Mouse (Mus musculus): ENCODE data around the gene Rpa2. TPM values are rescaled to one million over a fixed set of nuclear protein-coding genes. Genes with fewer than 3 reads are reported as not detected.
"Not testable (repeated sequence)": the region's sequence is repeated elsewhere in the genome, so short reads cannot be mapped to it uniquely, and the experiment has no call there.

Rpa2 gene
- polyA plus RNA-seq, 1 experiment = 52.3 TPM

DNA sequence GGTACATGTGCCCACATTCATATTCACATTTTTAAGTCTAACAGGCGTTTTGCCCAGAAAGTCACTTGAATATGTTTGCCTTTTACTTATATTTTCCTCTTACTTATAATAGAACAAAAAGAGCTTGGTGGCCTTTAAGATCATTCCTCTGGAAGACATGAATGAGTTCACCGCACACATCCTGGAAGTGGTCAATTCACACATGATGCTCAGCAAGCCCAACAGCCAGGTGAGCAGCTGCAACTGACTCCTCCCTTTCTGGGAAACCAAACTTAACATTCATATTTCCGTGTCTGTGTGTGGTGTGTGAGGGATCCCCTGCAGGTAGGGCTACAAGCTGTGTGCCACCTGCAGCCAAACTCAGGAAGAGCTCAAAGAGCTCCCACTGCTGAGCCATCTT, 6.8 kb downstream of the Rpa2 start:
- 78% methylated on average over 3 of the region's 3 CpGs for WGBS
- no peak overlapping the region for H3K4me3 ChIP-seq (replicated peaks; ENCODE audit: control insufficient read depth, low read depth, low read length)

DNA sequence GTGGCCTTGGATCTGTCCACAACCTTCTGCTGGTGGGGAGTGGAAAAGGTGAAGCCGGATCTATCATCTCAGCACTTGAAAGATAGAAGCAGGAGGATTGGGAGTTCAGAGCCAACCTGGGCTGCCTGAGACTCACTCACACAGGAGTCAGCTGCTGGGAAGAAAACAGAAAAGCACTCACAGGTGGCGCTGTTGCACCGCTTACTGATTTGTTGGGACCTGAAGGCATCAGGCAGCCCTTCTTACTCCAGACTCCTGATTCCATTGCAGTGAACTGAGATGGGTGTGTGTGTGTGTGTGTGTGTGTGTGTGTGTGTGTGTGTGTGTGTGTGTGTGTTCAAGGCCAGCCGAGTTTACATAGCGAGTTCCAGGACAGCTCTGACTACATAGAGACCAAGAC, 8.6 kb downstream of the Rpa2 start:
- WGBS = 72% methylated on average over 5 of the region's 5 CpGs
- Histone ChIP-seq H3K4me3 (replicated peaks; ENCODE audit: control insufficient read depth, low read depth, low read length) (no peak overlapping the region), H3K27ac (ENCODE audit: control insufficient read depth, insufficient read depth, low read depth, low read length, poor library complexity) (no peak overlapping the region), H3K4me1 (ENCODE audit: control insufficient read depth, insufficient read depth, low read length) (no peaks in the 10 kb centered on the region; the same call in 1 of the 2 replicates)
- no peak for TF ChIP-seq POLR2A (IDR thresholded peaks at IDR 0.05; ENCODE audit: borderline replicate concordance, control insufficient read depth, low read depth, low read length)
- TF ChIP-seq CTCF (IDR thresholded peaks at IDR 0.05; ENCODE audit: control insufficient read depth, insufficient read depth, low read length) = peak; percentile 89

More for the DNA sequence above, 6.8 kb downstream of the Rpa2 start:
- TF ChIP-seq POLR2A (IDR thresholded peaks at IDR 0.05; ENCODE audit: borderline replicate concordance, control insufficient read depth, low read depth, low read length) = no peak
- TF ChIP-seq CTCF (IDR thresholded peaks at IDR 0.05; ENCODE audit: control insufficient read depth, insufficient read depth, low read length) = no peak
- Histone ChIP-seq H3K27ac (ENCODE audit: control insufficient read depth, insufficient read depth, low read depth, low read length, poor library complexity) (no peak overlapping the region), H3K4me1 (ENCODE audit: control insufficient read depth, insufficient read depth, low read length) (no peaks in the 10 kb centered on the region; the same call in 1 of the 2 replicates)

GRCm38 (mm10) chr4:132778562-132779201, 10.6 kb downstream of the Rpa2 start:
- Histone ChIP-seq H3K4me1 (ENCODE audit: control insufficient read depth, insufficient read depth, low read length) (no peaks in the 10 kb centered on the region; the same call in 1 of the 2 replicates), H3K27ac (ENCODE audit: control insufficient read depth, insufficient read depth, low read depth, low read length, poor library complexity) (peak overlapping the region; percentile 11; the same call in 1 of the 2 replicates), H3K4me3 (replicated peaks; ENCODE audit: control insufficient read depth, low read depth, low read length) (no peak overlapping the region)
- TF ChIP-seq POLR2A (IDR thresholded peaks at IDR 0.05; ENCODE audit: borderline replicate concordance, control insufficient read depth, low read depth, low read length) (no peak), CTCF (IDR thresholded peaks at IDR 0.05; ENCODE audit: control insufficient read depth, insufficient read depth, low read length) (no peak)
- 88% methylated on average over 6 of the region's 6 CpGs for WGBS

DNA sequence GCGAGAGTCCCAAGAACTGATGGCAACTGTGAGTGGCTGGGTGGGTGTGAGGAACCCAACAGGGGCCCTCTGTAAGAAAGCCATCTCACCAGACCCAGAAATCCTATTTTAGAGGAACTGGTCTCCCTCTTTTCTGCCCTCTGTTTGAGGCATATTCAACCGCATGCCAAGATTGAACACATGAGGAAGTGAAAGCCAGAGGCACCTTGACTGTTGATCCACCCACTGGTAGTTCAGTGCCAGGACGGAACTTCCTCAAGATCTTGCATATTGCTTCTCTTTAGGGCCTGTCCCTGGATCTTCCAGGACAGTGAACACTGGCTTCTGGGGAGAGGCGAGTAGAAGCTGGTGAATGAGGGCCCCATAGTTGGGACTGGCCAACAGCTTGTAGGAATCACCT, 12.2 kb downstream of the Rpa2 start:
- H3K27ac ChIP-seq (ENCODE audit: control insufficient read depth, insufficient read depth, low read depth, low read length, poor library complexity) = peak overlapping the region; percentile 36
- TF ChIP-seq POLR2A (IDR thresholded peaks at IDR 0.05; ENCODE audit: borderline replicate concordance, control insufficient read depth, low read depth, low read length) (no peak), CTCF (IDR thresholded peaks at IDR 0.05; ENCODE audit: control insufficient read depth, insufficient read depth, low read length) (no peak)
- no peaks in the 10 kb centered on the region; the same call in 1 of the 2 replicates for H3K4me1 ChIP-seq (ENCODE audit: control insufficient read depth, insufficient read depth, low read length)
- H3K4me3 ChIP-seq (replicated peaks; ENCODE audit: control insufficient read depth, low read depth, low read length) = no peak overlapping the region
- WGBS = 36% methylated on average over 4 of the region's 4 CpGs

GRCm38 (mm10) chr4:132783732-132784131, 15.6 kb downstream of the Rpa2 start:
- Histone ChIP-seq H3K27ac (ENCODE audit: control insufficient read depth, insufficient read depth, low read depth, low read length, poor library complexity) (no peak overlapping the region), H3K4me3 (replicated peaks; ENCODE audit: control insufficient read depth, low read depth, low read length) (no peak overlapping the region), H3K4me1 (ENCODE audit: control insufficient read depth, insufficient read depth, low read length) (no peaks in the 10 kb centered on the region; the same call in 1 of the 2 replicates)
- TF ChIP-seq CTCF (IDR thresholded peaks at IDR 0.05; ENCODE audit: control insufficient read depth, insufficient read depth, low read length) = no peak
- no peak for TF ChIP-seq POLR2A (IDR thresholded peaks at IDR 0.05; ENCODE audit: borderline replicate concordance, control insufficient read depth, low read depth, low read length)
- 74% methylated on average over 2 of the region's 2 CpGs for WGBS

- H3K27ac ChIP-seq (ENCODE audit: control insufficient read depth, insufficient read depth, low read depth, low read length, poor library complexity) = no peak overlapping the region
- H3K4me3 ChIP-seq (replicated peaks; ENCODE audit: control insufficient read depth, low read depth, low read length) = no peak overlapping the region
- no peak for TF ChIP-seq CTCF (IDR thresholded peaks at IDR 0.05; ENCODE audit: control insufficient read depth, insufficient read depth, low read length)
- TF ChIP-seq POLR2A (IDR thresholded peaks at IDR 0.05; ENCODE audit: borderline replicate concordance, control insufficient read depth, low read depth, low read length) = no peak
- H3K4me1 ChIP-seq (ENCODE audit: control insufficient read depth, insufficient read depth, low read length) = no peaks in the 10 kb centered on the region
- WGBS = 84% methylated on average over 13 of the region's 13 CpGs
These were observed 17.1 kb downstream of the Rpa2 start for GRCm38 (mm10) chr4:132785228-132785627.

DNA sequence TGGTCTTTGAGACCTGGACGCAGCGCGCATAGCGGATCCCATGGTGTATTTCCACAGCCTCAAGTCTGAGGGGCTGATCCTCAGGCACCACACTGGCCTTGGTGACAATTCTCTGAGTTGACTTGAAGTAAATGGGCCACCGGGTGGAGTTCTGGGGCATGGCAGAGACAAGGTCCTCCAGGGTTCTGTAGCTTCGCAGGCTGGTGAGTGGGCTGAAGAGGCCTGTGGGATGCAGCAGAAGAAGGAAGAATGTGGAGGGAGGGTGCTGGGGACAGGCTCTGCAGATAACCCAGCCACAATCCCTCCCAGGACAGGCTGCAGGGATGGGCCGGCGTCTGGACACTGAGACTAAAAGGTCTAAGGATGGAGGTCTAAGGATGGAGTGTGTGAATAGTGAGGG, 21.6 kb downstream of the Rpa2 start:
- no peak overlapping the region for H3K27ac ChIP-seq (ENCODE audit: control insufficient read depth, insufficient read depth, low read depth, low read length, poor library complexity)
- WGBS = 93% methylated on average over 8 of the region's 8 CpGs
- no peaks in the 10 kb centered on the region for H3K4me1 ChIP-seq (ENCODE audit: control insufficient read depth, insufficient read depth, low read length)
- no peak for TF ChIP-seq CTCF (IDR thresholded peaks at IDR 0.05; ENCODE audit: control insufficient read depth, insufficient read depth, low read length)
- TF ChIP-seq POLR2A (IDR thresholded peaks at IDR 0.05; ENCODE audit: borderline replicate concordance, control insufficient read depth, low read depth, low read length) = no peak
- H3K4me3 ChIP-seq (replicated peaks; ENCODE audit: control insufficient read depth, low read depth, low read length) = no peak overlapping the region

- Histone ChIP-seq H3K4me3 (replicated peaks; ENCODE audit: control insufficient read depth, low read depth, low read length) (peak overlapping the region; percentile 39), H3K27ac (ENCODE audit: control insufficient read depth, insufficient read depth, low read depth, low read length, poor library complexity) (peak overlapping the region; percentile 89)
- not testable (repeated sequence) for H3K4me1 ChIP-seq (ENCODE audit: control insufficient read depth, insufficient read depth, low read length)
- WGBS = 75% methylated on average over 9 of the region's 9 CpGs
These were observed 25.3 kb downstream of the Rpa2 start for GRCm38 (mm10) chr4:132793322-132794004.
